Mouse (Mus musculus) myocyte (in vitro differentiated cells): Measurements from ENCODE around the gene Gpc6.

Experiments used
- E2F4 ChIP-seq: IDR thresholded peaks from one replicate; pipeline ENCODE4 v1.6.1; 2011; ENCODE audit warnings: mild to moderate bottlenecking, control low read depth, moderate library complexity; ENCODE audit not compliant: insufficient read depth
- MAX ChIP-seq: IDR thresholded peaks from one replicate; pipeline ENCODE4 v1.6.1; 2011; ENCODE audit warnings: low read depth, mild to moderate bottlenecking, control low read depth
- POLR2A ChIP-seq: IDR thresholded peaks from one replicate; pipeline ENCODE4 v1.6.1; 2011; ENCODE audit warnings: low read depth, mild to moderate bottlenecking, control low read depth, moderate library complexity; ENCODE audit not compliant: insufficient read length
- USF1 ChIP-seq: IDR thresholded peaks from one replicate; pipeline ENCODE4 v1.6.1; 2011; ENCODE audit warnings: low read depth, mild to moderate bottlenecking, control low read depth, moderate library complexity

DNA sequence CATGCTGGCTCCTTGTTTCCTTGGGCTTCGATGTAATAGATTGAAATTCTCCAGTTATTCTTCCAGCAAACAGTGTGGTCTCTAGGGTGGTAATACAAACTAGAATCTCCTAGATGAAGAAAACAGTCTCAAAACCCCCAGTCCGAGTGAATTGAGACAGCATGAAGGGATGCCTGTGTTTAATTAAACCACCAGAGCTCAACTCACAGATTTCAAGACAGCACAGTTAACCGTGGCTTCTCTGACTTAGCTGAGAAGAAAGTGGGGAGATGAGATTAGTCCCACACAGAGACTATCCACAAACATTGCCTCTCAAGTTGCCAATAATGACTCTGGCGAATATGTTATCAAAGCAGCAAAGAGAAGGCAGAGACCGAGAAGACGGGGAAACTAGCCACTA lies 956.0 kb downstream of the Gpc6 start:
- no peak for TF ChIP-seq USF1
- no peak for TF ChIP-seq E2F4
- no peak for TF ChIP-seq POLR2A
- TF ChIP-seq MAX = no peak
